Mouse (Mus musculus): ENCODE results near the gene Jag1. TPM values are rescaled to one million over a fixed set of nuclear protein-coding genes. Genes with fewer than 3 reads are reported as not detected.

Jag1 gene
- polyA plus RNA-seq, 1 experiment from 2014 or later: 15.0 TPM

Other genes starting within 250 kb of the Jag1 start
- 38.9 and 39.8 TPM in 2 replicates for gene AL731706.2, start 231.0 kb downstream of the Jag1 start, polyA plus RNA-seq (2015; fragmentation: Nextera tagmentation; extraction: Ambion mirVana)
- gene Slx4ip, start 225.4 kb downstream of the Jag1 start, polyA plus RNA-seq (2015; fragmentation: Nextera tagmentation; extraction: Ambion mirVana): 7.2 and 7.3 TPM in 2 replicates
- gene AL731706.1, start 225.3 kb downstream of the Jag1 start, polyA plus RNA-seq (2015; fragmentation: Nextera tagmentation; extraction: Ambion mirVana): 25.1 and 31.7 TPM in 2 replicates
- gene Mkks, start 225.3 kb downstream of the Jag1 start, polyA plus RNA-seq (2015; fragmentation: Nextera tagmentation; extraction: Ambion mirVana): 11.6 and 12.1 TPM in 2 replicates

All from lung, embryonic 15.5 days (tissue).